Mouse (Mus musculus) layer of hippocampus, adult 18-20 months (tissue): ENCODE results near the gene Miox. TPM values are rescaled to one million over a fixed set of nuclear protein-coding genes. Genes with fewer than 3 reads are reported as not detected.

ENCODE experiments used
- DNase-seq, 2 experiments: peaks; one replicate each; pipeline ENCODE4 v3.0.0; 2022; ENCODE audit warnings: low spot score in 2 of 2
- long read RNA-seq: library from polyadenylated mRNA; stranded (forward); transcript quantifications from one replicate; pipeline ENCODE4 v2.0.0, GENCODE M21; 2021
- total RNA-seq, 2 experiments: library from RNA; stranded (reverse); gene quantifications; 2 replicates each; pipeline ENCODE4 v1.2.3; 2021

Miox gene
- not detected for total RNA-seq
- long read RNA-seq, result 0 reads

DNA sequence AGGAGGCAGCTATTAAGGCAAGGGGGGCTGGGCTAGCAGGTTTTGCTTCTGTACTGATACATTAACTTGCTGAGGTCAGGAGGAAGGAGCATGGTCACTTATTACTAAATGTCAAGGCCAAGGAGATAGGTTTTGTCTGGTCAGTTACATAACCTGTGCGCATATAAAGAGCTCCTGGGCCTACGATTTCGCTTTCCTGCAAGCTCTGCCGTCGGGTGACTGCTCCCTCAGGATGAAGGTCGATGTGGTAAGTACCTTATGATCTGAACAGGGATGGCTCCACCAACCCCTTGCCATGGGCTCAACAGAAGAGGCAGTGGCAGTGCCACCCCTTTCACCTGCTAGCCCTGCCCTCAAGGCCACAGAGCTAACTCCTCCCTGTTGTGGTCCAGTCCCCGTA lies at the start of gene Miox:
Miox (plus strand) TSS at position 128 of the 400 bp plus-strand sequence.
- no peak for DNase-seq

DNA sequence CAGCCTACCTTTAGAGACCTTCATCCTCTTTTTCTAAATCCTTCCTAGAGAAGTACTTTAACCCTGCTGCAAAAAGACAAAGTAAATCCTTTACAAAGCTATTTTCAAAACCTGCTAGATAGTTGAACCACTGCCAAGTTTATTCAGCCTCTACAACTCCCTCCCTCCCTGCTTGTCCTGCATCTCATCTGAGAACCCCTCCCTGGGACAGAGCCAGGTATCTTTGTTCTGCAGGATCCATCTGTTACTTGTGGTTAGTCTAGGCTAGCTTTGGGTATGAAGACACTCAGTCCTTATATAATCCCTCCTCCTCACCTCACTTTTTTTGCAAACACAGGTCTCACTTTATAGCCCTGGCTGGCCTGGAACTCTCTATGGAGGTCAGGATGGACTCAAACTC lies 49.2 kb upstream of the Miox start:
- peak in 1 of 2 experiments; percentile 51 for DNase-seq

DNA sequence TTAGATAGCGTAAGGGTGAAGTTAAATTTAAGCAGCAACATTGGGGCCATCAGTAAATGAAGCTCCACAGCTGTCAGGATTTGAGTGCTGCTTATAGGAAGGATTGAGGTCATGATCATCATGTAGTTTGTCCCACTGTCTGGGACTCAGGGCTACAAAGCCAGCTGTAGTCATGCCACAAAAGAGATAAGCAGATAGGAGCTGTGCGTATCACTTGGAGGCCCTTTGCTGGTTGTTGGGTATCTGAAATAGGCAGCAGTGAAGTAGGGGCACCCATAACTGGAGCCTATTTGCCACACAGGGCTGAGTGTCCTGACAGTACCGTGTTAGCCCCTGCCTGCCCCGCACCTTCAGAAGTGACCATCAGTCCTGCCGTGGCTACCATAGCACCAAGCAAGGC lies 48.7 kb upstream of the Miox start:
- DNase-seq, result no peak

DNA sequence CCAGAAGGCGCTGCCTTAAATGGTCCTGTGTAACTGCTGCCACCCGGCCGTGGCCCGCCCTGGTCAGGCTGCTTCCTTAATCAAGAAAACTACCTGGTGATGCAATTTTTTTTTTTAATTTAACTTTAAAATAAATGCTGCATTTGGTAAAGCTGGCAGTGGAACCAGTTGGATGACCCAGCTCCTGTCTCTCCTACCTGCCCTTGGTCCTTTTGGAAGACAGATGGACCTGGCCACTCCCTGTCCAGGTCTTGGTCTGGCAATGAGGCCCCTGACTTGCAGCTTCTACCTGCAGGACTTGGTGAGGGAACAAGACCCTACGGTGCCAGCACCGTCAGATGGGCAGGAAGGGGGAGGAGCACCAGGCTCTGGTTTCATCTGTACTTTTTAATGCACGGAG lies 48.1 kb upstream of the Miox start:
- DNase-seq, result no peak

DNA sequence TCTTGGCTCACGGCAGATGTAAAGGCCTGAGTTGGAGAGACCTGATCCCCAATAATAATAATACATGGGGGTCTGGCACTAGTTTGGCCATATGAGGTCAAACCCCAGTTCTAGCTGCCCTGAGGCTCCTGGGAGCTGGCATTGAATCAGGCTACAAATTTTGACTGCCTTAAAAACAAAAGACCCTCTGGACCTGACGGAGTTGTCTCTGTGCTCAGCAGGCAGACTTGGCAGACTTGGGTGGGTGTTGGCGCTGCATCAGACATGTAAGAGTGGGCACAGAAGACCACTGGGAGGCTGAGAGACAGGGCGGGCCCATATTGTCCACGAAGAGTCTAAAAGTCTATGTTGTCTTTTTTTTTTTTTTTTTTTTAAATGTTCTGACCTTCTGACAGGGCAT lies 47.6 kb upstream of the Miox start:
- no peak for DNase-seq

DNA sequence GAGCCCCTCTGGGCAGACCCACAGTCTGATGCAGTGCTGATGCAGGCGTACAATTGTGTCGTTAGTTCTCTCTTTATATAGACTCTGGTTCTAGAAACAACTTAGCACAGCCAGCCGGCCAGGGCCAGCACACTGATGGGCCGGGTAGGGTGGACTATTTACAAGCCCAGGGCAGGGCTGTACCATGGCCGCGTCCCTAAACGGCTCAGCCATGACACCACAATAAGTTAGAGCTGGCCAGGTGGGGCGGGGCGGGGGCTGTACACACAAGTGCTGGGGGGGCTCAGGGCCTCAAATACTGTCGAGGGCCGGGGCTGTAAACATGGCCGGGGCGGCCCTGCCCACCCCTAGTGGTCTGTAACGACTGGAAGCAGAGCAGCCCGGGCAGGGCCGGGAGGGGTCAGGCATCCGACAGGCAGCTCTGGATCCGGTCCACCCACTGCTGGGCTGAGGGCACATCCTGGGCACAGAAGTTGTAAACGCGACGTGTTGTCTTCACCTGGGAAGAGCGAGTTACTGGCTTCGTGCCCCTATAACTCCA lies 45.9 kb upstream of the Miox start:
- no peak for DNase-seq

DNA sequence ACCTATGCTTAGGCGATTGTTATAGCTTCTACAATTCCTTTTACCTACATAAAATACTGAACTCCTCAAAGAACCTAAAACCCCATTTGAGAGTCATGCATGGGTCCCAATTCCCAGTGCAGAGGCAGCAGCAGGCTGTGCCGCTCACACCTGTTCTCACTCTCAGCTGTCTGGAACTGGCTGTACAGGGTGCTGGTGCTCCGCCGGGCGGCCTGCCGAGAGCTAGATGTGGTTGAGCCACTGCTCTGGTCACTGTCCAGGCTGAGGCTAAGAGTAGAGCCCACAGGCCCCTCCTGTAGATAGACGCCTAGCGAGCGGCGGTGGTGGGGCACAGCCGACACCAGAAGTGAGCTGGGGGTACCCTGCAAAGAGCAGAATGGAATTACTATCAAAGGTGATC lies 44.7 kb upstream of the Miox start:
- no peak for DNase-seq

DNA sequence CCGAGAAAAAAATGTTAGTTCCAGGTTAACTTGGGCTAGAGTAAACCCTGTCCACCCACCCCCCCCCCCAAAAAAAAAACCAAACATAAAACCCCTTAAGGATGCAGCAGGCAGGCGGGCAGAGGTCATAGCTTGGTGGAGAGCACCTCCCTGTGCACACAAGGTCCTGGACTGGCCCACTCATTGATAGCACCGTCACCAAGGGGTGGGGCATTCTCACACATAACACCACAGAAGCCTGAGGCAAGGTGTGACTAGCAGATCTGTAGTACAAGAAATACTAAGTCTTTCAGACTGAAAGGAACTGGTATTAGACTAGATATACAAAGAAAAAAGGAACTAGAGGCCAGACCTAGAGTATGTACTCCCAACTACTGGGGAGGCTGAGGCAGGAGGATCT lies 42.7 kb upstream of the Miox start:
- no peak for DNase-seq

DNA sequence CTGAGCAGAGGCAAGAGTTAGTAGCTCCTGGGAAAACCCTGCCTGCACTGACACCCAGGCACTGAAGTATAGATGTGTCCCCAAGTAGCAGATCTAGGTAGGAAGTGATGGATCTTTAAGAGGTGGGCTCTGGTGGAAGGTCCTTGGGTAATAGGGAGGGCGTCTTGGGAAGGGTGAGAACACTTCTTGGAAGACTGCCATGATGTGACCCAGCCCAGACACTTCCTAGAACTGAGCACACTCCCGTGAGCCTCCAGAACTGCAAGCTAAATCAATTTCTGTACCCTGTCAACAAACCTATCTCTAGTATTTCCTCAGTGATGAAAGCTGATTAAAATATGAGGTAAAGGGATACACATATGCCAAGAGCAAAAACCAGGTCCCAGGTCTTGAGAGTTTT lies 41.4 kb upstream of the Miox start:
- DNase-seq, result no peak

DNA sequence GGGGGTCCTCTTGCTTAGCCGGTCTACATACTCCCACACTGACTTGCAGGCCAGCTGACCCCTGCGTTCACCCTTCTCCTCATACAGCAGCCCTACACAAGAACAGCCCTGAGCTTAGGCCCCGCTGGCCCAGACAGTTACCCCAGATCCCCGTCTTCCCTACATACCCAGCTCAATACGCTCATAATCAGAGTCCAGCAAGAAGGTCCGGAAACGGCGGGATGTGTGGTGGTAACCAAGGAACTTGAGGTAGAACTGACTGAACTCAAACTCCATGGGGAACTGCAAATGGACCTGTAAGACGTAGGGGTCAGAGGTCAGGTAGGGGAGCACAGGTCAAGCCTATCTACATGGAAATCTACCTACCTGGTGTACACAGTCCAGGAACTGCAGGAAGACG lies 40.4 kb upstream of the Miox start:
- DNase-seq, result no peak

DNA sequence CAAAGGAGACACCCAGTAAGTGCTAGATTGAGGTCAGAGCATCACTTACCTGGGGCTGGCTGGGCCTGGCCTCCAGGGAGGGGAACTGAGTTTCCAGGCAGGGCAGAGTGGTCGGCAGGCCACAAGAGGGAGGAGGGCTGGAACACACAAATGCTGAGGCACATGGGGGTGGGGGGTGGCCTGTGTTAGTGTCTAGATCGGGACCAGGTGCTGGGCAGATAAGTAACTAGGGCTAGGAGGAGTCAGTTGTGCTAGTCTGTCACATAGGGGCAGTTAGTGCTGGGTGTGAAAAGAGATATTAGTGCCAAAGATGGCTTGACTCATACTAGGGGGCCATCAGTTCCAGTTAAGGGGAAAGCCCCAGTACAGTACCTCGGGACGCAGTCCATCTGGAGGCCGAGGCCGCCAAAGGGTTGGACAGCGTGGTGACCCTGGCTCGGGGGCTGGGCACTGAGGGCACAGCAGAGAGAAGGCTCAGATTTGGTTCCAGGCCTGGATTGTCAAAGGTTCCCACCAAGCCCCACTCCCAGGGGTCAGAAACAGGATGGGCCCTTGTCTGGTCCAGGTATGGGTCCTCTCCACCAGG lies 38.5 kb upstream of the Miox start:
- DNase-seq, result no peak

DNA sequence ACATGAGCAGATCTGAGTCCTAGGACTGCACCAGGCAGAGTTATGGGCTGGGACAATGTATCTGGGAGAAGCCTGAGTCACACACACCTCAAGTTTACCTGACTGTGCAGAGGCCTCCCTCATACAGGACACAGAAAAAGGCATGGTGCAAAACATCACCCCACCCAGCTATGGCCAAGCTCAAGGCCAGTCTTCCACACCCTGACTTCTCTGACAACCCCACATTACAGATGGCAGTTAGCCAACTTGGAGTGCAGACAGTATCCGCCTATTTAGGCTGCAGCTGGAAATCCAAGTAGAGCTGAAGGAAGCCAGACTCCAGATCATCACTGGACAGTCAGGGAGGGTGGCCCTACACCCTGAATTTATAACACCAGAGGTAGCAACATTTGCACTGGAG lies 37.7 kb upstream of the Miox start:
- no peak for DNase-seq

DNA sequence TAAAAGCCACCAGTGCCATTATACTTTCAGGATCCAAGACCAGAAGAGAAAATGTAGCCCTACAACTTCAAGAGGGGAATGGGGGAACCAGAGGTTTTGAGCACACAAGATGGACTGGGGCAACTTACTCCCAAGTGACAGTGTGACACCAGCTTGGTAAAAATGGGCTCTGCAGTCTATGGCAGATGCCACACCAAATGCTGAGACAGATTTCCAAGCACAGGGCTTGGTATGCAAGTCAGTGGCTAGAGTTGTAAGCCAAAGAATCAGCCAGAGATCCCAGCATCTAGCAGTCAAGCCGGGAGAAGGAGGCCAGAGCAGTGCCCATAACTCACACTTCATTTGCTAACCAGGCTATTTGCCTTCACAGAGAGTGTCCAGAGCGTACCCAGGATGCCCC lies 36.5 kb upstream of the Miox start:
- DNase-seq, result peak in 1 of 2 experiments; percentile 78

DNA sequence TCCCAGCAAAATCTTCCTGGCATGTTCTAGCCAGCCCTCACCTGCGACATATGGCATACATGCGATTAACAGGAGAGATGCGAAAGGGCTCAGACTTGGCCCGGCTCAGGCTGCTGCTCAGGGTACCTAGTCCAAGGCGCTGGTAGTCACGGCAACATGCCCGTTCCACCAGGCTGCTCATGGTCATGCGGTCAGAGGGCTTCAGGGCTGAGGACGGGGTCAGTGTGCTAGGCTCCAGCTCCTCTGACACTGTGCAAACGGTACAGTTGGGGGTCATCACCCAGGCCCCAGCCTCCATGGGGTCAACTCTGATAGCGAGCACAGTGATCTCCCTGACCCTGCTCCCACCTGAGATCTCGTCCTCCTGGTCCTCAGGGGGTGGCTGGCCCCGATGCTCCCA lies 34.0 kb upstream of the Miox start:
- no peak for DNase-seq

DNA sequence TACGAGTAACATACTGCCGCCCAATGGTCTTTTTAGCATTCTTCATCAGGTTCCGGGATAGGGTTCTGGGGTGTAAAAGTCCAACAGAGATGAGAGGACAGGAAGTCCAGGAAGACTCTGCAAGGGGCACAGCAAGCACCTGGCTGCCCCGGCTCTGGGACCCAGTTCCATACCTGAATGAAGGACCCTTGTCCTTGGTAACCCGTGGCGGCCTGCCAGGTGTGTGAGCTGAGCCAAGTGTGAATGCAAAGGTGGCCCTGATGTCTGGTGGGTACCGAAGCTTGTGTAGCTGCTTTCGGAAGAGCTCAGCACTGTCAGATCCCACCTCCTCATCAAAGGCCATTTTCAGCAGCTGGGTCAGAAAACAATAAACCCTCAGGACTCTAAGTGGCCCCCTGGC lies 33.6 kb upstream of the Miox start:
- no peak for DNase-seq

DNA sequence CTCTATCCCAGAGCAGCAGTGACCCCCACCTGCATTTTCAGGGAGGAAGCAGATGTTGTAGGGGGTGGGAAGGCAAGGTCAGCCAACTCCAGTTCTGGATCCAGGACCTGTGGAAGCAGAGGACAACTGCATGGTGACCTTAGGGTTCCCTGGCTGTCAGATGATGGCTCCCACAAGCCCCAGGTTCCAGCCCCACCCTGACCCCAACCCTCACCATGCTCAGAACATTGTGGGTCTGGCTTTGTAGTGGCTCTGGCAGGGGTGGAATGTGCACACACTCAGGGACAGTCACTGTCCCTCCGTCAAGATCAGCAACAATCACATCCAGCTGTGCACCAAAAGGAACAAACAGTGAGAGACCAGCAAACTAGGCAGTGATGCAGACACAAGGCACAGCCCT lies 28.2 kb upstream of the Miox start:
- DNase-seq, result no peak

DNA sequence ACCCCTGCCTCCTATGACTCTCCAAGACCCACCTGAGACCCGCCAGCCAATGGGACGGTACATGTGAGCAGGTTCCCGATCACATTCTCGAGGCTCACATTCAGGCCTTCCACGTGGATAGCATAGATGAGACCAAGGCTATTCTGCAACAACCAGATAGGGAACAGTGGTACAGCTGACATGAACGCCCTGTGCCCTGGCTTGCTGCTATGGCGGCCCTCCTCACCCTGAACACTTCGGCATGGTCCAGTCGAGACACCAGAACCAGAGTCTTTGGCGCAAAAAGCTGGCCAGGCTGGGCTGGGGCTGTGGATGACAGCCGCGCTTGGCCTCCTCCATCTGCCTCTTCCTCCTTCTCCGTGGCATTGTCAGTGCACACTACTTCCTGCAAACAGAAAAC lies 26.7 kb upstream of the Miox start:
- peak in 1 of 2 experiments; percentile 15 for DNase-seq

DNA sequence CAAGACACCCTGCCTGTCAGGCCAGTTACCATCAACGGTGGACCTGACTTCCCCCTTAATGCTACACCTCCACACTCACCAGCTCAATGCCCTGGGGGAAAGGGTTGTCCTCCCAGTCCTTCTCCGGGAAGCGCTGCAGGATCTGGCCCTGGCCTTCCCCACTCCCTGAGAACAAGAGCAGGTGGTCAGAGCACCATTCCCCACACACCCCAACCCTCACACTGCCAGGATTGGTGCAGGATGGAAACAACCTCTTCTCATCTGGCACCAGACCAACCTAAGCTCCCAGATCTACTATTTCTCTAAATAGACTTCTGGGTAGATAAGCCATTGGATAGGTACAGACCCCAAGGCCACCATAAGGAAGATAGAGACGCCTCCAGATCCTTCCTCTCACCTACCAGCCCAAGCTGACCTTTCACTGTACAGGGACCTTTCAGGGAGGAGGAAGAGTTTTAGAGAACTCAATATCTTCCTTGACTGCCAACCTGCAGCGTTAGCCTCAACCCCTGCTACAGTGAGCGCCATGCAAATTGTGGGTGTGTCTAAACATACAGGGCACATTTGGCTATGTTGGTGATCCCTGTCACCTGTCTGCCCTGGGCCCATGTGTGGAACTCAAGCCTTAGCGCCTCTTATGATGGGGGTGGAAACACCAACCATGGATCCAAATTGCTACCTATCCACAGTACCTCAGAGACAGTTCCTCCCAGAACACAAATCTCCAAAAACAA lies 25.6 kb upstream of the Miox start:
- peak in 1 of 2 experiments; percentile 67 for DNase-seq

DNA sequence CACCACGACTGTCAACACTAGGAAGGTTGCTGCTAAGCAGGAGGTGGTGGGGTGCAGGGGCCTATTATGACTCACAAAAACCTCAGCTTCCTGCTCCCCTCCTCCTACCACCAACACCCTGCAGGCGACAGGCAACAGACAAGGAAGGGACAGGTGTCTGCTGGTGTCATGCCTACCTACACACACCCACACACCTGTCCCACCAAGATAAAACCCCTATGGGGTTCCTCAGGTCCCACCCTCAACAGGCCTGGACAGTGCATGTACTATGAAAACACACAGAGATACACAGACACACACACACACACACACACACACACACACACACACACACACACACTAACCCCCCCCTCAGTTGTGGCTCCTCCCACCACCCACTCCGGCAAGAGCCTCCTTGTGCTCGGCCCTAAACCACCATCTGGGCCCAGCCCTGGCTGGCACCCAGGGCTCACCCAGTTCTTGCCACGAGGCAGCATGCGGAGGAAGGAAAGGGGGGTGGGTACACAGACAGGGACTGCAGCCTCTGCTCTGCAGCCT lies 24.2 kb upstream of the Miox start:
- peak; percentile 76 to 91 for DNase-seq

DNA sequence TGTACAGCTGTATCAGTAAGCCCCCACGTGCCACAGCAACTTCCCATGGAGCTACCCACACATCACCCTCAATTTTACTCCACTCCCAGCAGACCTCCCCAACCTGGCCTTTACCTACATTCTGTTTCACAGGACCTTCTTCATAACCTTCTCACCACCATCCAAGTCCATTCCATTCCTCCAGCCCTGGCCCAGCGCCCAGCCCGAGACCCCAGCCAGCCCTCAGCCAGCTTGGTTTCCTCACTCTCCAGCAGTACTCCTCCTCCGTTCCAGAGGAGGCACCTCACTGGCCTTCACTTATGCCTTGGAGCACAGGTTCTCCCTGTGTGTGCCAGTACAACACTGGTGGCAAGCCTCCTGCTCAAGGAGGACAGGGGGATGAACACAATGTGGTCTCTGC lies 20.8 kb upstream of the Miox start:
- DNase-seq, result no peak

DNA sequence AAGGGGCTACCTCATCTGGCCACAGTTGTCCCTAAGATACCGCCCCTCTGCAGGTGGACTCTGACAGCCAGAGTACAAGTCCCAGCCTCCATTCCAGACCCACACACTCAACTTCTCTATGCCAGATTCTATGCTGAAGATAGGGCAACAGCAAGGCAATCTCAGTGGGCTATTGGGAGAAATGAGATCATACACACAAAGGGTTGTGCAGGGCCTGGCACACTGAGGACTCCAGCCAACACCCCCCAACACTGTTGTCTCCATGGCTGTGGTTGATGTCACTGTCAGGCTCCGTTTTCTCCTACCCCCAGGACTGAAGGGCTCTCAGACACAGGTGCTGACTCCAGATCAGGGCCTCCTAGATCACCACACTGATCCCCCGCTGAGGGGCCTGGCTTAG lies 20.1 kb upstream of the Miox start:
- no peak for DNase-seq

DNA sequence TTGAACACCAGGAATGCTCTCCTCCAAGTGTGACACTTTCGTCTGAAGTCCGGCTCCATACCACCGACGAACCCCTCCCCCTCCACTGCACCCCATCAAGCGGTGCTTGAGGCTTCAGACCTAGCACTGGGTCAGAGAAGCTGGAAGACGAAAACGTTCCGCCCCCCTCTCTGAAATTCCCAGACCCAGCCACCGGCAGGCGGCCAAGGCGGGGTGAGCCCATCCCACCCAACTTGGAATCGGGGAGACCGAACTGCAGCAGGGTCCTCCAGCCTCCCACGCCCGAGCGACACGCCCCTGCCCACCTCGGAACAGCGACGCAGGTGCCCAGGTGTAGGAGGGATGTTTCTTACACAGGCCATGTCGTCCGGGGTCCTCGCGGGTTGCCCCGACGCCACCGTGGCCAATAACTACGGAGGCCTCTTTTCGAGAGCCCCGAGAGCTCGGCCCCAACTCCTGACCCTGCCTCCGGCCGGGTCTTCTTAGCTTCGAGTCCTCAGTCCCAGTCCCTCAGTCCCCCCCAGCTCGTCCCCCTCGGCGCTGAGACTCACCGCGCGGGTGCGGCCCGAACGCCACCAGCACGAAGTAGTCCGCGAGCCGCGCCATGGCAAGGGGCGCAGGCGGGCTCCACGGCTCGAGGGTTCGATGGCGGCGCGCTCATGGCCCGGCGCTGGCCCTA lies 19.5 kb upstream of the Miox start:
- no peak for DNase-seq
